Mouse (Mus musculus) heart, adult 2 months (tissue): Measurements from ENCODE around the gene Gm27027.

Source experiments
- CTCF ChIP-seq: fragments of 200-600 bp; IDR thresholded peaks from 2 replicates; pipeline ENCODE4 v1.8.1; 2022; ENCODE audit warnings: antibody characterized with exemption, mild to moderate bottlenecking, moderate library complexity
- POLR2A ChIP-seq: fragments of 200-500 bp; IDR thresholded peaks from 2 replicates; pipeline ENCODE4 v1.6.1; 2011; ENCODE audit warnings: mild to moderate bottlenecking, low read depth, low read length, control low read depth; ENCODE audit not compliant: insufficient read depth

DNA sequence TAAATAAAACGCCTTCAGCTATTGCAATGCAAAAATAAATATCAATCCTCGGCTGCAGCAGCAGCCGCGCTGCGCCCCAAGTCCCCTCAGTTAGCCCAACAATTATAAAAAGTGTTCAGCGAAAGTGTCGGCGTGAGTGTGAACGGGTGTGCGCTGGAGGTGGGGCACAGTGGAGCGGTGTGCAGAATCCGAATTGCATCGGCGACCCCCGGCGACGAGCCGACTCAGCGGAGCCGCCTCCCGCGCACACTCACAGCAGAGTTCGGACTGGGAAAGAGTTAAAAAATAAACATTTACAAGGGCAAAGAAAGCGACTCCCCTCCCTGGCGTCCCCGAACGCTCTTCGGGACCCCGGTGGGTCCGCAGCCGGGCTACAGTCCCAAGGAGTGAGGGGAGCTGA lies 40.3 kb downstream of the Gm27027 start:
- TF ChIP-seq CTCF (no peak), POLR2A (no peak)
